Comparison of ENCODE assay signal across 14 mouse cellular contexts in the genomic region with DNA sequence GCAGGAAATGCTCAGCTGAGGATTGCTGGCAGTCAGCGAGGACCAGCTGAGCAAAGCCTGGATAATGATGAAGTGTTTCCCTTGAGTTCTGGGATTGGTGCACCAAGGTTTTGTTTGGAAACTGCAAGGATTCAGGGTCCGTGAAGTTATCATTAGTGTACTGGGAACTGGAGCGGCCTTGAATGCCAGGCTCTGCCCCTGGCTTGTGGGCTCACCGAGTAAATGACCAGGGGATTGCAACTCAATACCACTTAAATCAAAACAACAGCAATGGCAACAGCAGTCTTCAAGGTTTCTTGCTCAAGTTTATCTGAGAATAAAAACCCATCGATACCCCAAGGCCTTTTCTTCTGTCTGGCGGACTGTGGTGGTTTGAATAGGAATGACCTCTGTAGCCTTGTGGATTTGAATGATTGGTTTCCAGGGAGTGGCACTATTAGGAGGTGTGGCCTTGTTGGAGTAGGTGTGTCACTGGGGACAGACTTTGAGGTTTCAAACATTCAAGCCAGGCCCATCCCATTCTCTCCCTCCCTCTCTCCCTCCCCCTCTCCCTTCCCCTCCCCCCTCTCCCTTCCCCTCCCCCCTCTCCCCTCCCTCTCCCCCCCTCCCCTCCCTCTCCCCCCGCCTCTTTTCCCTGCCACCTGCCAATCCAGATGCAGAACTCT.
DNase-seq lines count a peak whose midpoint lies in the region.
"Had no signal": no experiment of that assay in that cellular context is flagged by ENCODE, and none has a peak within 500 bp of the region (broad histone marks: within the 10 kb centered on the region; RNA-seq: fewer than 3 reads in every experiment).

No protein-coding gene starts in this region.

- peak; percentile 68 for DNase-seq in adrenal gland, adult 8-10 months
- DNase-seq in adrenal gland, postnatal 4 days (ENCODE audit: low spot score in 2 of 2) = no peak
- peak; percentile 80 for DNase-seq in ovary, adult 18-20 months (ENCODE audit: low spot score)
- no peak for DNase-seq in ovary, postnatal 14 days (ENCODE audit: low spot score)
- peak; percentile 87 for DNase-seq in ES-CJ7 (ENCODE audit: low read depth, low spot score)
- DNase-seq in adrenal gland, postnatal 14 days = peak; percentile 44
- no peak for DNase-seq in natural killer cell, adult 2 months (ENCODE audit: low spot score in 2 of 2)
- DNase-seq: B cell, adult 2 months; cerebellum, adult 11-12 months; cerebellum, adult 8-10 months; cerebellum, postnatal 10 days; gastrocnemius, adult 2 months; gastrocnemius, postnatal 14 days; heart, adult 11 months had no signal

Comparison
In these comparisons a context has a peak if more than half of its experiments do, and no peak if none do; other contexts are left out.
1. DNase-seq: peak in adrenal gland, adult 8-10 months (single experiment), ovary, adult 18-20 months (single experiment), ES-CJ7 (single experiment) and adrenal gland, postnatal 14 days (single experiment); none in adrenal gland, postnatal 4 days (0 of 2), ovary, postnatal 14 days (single experiment) and natural killer cell, adult 2 months (0 of 2).